Mouse (Mus musculus) gastrocnemius, postnatal 14 days (tissue): ENCODE results near the gene 1700003E16Rik. TPM values are rescaled to one million over a fixed set of nuclear protein-coding genes. Genes with fewer than 3 reads are reported as not detected.
"Not testable (repeated sequence)": the region's sequence is repeated elsewhere in the genome, so short reads cannot be mapped to it uniquely, and the experiment has no call there.

ENCODE experiments used
- DNase-seq: peaks from one replicate; pipeline ENCODE4 v3.0.0; 2021; ENCODE audit warnings: mixed read lengths
- intact Hi-C: fragments of 180-260 bp; cut with DNase I; formaldehyde crosslinking; loops from one replicate; pipeline ENCODE4 v1.15.1; 2025; ENCODE audit warnings: low total_unique reads
- total RNA-seq, 2 experiments: library from RNA; stranded (reverse); gene quantifications; 2 replicates each; pipeline ENCODE4 v1.2.3; 2021

Gene 1700003E16Rik
- total RNA-seq, 2 experiments from 2014 or later, result not detected

DNA sequence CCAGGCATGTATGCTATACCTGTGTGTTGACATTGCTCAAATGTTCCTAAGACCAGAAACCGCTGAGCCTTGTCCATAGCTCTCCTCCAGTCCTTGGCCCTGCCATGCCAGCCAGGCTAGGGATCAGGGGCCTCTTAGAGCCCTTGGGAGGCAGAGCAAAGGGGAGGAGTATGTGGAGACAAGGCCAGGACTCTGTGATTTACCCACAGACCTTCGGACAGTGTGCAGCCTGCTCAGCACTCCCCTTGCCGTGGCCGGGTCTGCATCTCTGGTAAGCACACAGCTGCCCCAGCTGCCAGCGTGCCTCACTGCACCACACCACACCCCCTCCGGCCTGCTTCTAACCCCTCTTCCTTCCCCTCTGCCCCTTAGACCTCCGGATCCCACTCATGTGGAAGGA, 8.9 kb upstream of the 1700003E16Rik start:
- intact Hi-C loops, result no loop called here
- DNase-seq, result no peak

DNA sequence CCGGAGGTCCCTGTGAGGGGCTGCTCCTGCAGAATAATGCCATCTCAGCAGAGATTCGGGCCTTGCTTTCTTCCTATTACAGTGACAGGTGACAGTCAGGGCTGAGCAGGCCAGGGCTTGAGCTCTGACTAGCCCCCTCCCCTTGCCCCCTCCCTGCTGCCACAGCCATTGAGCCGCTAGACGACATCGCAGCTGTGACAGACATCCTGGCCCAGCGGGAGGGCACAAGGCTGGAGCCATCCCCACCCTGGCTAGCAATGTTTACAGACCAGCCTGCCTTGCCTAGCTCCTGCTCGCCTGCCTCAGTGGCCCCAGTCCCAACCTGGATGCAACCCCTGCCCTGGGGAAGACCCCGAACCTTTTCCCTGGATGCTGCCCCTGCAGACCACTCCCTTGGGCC, 4.5 kb upstream of the 1700003E16Rik start:
- DNase-seq, result no peak
- intact Hi-C loops, result no loop called here

DNA sequence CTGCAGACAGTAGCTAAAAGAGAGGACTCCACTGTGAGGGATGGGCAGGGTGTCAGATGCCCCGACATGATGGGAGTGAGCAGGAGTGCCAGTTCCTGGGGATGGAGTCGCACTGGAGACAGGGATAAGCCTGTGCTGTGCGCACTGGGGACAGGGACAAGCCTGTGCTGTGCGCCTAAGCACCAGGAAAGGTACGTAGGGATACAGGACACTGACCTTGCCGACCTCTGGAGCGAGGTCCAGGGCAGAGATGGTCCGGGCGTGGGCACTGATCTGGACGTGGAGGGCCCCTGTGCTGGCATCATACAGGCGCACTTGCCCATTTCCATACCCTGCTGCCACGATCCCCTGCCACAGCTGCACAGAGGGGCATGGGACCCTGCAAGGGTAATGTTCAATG, 3.2 kb upstream of the 1700003E16Rik start:
- intact Hi-C loops, result no loop called here
- no peak for DNase-seq

DNA sequence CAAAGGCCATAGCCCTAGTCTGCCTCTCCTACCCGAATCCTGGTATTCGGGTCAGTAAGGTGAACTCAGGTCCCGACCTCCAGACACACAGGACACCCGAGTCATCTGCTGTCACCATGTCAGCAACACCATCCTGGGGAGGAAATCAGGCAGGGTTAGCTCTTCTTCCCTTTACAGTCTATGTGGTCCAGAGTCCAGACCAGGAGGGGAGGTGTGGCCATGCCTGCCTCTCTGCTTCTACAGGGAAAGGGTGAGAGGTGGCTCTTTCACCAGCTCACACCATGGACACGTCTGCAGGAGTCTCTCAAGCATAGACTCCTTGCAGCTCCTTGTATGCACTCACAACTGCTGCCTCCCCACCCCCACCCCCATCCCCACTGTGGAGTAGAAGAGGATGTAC, 2.7 kb upstream of the 1700003E16Rik start:
- intact Hi-C loops, result no loop called here
- DNase-seq, result no peak

DNA sequence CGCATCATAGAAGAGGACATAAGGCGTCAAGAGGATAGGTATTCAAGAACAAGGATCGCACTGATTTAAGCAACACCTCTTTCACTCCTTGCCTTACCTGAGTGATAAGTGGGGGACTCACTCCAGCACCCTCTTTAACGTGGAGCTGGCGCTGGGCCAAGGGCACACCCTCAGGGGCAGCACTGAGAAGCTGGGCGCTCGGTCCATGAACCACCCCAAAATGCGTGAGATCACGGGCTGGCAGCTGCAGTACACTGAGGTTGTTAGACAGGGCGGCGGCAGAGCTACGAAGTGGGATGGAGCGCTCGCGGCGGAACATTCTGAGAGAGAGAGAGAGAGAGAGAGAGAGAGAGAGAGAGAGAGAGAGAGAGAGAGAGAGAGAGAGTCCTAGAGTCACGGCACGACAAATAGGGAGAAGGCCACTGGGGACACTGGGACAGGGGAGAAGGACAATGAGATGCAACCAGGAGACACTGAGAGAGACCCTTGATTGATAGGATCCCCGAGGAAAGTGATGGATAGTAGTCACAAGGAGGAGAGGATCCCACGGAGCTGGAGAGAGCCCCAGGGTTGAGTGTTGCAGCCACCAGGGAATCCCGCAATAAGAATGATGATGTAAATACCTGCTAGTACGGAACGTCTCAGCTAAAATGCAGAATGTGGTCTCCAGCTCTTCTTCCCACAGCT, 509 bp upstream of the 1700003E16Rik start:
- intact Hi-C loops, result no loop called here
- no peak for DNase-seq

DNA sequence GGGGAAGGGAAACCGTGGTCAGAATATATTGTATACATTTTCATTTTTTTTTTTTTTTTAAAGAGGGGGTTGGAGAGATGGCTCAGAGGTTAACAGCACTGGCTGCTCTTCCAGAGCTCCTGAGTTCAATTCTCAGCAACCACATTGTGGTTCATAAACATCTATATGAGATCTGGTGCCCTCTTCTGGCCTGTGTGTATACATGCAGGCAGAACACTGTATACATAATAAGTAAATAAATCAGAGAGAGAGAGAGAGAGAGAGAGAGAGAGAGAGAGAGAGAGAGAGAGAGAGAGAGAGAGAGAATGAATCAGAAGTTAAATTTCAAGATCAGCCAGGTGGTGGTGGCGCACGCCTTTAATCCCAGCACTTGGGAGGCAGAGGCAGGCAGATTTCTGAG, 3.3 kb downstream of the 1700003E16Rik start:
- DNase-seq, intact Hi-C loops: not testable (repeated sequence)

DNA sequence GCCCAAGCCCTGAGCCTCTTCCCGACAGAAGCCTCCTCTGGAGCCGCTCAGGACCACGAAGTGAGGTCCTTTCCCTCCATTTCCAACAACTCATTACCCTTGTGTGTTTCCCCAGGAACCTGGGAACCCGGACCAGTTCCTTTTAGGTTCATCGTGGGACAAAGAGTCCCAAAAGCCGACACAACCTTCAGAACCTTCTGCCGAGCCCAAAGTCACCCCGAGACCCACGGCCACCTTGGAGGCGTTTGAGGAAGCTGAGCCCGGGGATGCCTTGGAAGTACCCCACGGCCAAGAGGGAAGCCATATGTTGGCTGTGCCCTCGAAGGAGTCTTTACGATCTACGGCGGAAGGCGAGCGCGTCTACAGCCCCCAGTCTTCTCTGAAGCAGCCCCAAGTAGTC, 5.2 kb downstream of the 1700003E16Rik start:
- intact Hi-C loops, result loop anchor here (5.0 kb wide), 1 partner anchor 44 kb away; the partner anchor contains the start of gene Mogs

DNA sequence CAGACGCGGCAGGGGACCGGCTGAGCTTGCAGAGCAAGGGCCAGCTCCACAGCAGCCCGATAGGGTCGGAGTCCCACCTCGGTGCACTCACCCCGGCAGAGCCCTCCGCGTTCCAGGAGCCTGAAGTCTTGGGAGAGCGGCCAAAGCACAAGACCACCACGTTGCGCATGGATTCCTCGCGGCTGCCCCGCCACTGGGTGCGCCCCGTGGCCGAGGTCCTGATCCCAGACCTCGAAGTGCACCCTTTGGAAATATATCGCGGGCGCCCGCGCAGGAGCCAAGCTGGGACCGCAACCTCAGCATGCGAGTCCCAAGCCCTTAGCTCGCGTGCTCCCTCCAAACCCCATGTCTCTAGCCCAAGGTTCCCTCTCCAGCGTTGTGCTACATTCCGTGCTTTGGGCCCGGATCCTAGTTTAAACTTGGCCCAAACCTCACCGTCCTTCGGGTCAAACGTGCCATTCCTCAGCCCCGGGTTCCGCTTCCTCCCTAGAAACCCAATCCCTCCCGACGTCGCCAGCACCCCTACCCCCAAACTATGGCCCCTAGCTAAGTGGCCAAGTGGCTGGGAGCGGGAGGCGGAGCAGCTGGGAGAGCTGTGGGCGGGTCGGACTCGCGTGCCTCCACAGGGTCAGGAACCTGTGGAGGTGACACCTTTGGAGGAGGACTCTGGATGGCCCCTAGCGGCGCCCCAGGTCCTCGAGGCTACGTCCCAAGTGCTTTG, 5.9 kb downstream of the 1700003E16Rik start:
- intact Hi-C loops, result loop anchor here (5.0 kb wide), 1 partner anchor 45 kb away; the partner anchor contains the start of gene Mogs
- peak; percentile 53 for DNase-seq

More for the DNA sequence above, 5.2 kb downstream of the 1700003E16Rik start:
- DNase-seq, result no peak

DNA sequence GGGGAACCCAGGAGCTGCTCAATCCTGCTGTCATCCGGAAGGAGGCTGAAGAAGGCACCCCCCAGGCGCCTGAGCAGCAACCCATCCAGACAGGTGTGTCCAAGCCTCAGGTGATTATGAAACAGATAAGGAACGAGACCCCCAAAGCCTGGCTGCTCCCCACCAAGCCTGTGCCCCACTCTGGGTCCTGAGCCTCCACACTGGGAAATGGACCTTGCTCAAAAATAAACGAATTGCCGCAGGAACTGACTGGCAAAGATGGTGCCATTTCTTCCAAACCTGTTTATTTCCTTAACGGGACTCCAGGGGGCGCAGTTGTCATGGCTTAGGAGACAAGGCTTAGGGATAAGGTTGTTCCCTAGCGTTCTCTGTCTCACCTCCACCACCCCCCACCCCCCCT, 6.5 kb downstream of the 1700003E16Rik start:
- DNase-seq, result peak; percentile 54
- intact Hi-C loops, result loop anchor here (5.0 kb wide), 1 partner anchor 45 kb away; the partner anchor contains the start of gene Mogs

DNA sequence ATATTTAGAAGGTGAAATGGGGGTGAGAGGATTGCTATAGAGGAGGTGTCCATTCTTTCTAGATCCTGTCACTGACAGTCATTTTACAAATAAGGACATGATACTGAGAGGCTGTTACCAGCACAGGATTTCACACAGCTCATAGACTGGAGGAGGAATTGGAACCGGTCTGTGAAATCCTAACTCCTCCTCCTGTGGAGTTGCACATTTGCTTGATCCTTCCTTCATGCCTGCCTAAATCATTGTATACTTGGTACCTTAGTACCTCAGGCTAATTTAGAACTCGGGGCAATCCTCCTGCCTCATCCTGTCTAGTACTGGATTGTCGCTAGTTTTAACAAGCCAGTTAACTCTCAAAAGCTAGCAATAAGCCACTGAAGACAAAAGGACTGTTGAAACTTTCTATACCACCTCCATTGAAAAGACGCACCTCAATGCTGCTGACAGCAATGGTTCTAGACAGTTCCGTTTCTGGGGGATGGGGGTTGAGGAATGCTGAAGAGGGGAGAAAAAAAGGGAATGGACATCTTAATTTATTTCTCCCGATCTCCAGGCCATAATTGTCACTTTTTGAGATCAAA, 8.9 kb downstream of the 1700003E16Rik start:
- DNase-seq, result no peak
- intact Hi-C loops, result no loop called here

DNA sequence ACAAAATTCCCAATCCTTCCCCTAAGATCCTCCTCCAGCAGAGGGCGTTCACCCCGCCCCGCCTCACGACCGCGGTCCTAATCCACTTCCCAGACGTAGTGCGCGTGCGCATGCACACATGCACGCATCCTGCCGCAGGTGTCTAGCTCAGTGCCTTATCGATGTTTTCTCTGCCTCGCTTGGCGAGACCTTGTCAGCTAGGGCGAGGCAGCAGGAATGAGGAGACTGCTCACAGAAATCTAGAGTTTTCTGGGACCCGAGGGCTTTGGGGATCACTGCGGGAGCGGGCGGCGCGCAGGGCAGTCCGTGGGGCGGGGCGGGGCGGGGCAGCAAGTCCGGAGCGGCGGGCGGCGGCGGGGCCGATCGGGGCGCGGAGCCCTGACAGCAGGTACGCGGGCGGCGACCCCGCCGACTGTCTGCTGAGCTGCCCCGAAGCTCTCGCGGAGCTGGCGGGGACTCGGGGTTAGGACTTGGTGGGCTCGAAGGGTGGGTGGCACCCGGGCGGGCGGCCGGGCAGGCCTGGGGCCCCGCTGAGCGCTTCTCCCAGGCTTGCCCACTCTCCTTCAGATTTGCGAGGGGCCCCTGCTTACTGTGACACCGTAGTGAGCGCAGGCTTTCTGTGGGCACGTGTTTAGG, 9.5 kb downstream of the 1700003E16Rik start, which contains the start of gene Dctn1:
Gene Dctn1 (plus strand): TSS at position 314 of the 636 bp plus-strand sequence.
- intact Hi-C loops, result no loop called here
- DNase-seq, result peak; percentile 95

DNA sequence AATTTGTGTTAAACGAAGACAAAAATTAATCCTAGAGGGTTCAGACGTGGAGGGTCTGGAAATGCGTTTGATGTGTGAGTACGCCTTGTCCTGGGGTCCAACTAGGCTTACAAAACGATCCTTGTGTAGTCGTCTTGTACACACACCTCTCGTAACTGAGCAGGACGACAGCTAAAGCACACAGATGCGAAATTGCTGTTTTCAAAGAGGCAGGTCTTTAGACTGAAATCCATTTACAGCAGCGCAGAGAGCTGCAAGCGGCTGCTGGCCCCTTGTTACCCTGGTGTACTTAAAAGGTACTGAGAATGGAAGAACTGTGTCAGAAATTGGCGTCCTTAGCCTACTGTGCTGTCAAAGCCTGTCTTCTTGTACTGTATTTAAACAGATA, 10.0 kb downstream of the 1700003E16Rik start:
- intact Hi-C loops, result no loop called here
- DNase-seq, result no peak

DNA sequence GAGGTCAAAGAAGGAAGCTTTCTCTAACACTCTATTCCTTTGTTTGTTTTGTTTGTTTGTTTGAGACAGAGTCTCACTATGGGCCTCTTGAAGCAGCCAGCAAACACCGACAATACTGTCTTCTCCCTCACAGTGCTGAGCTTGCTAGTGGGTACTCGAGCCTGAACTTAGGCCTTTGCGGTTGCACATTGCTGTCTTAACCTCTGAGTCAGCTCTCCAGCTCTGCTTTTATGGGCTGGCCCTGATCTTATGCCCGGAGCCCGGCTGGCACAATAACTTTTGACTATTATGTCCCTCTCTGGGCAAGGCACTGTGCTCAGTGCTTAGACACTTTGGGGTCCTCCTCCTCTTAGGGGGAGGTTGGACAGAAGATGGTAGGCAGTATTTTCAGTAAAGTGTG, 13.7 kb downstream of the 1700003E16Rik start:
- DNase-seq, result no peak
- intact Hi-C loops, result no loop called here

DNA sequence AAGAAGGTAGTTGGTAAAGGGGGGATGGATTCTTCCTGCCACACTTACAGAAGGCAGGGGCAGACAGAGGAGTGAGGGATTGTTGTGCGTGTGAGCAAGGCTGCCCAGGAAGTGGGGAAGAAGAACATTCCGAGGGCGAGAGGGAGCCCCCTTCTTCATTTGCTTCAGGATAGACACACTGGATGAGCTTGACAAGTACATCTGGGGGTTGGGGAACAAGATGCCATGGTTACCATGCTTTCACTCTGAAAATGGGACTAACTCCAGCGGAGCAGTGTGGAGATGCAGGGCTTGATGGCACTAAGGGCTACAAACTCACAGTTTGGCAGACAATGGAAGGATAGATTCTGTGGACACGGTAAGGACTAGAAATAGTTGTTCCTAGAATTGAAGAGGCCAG, 14.9 kb downstream of the 1700003E16Rik start:
- intact Hi-C loops, result no loop called here
- DNase-seq, result no peak

DNA sequence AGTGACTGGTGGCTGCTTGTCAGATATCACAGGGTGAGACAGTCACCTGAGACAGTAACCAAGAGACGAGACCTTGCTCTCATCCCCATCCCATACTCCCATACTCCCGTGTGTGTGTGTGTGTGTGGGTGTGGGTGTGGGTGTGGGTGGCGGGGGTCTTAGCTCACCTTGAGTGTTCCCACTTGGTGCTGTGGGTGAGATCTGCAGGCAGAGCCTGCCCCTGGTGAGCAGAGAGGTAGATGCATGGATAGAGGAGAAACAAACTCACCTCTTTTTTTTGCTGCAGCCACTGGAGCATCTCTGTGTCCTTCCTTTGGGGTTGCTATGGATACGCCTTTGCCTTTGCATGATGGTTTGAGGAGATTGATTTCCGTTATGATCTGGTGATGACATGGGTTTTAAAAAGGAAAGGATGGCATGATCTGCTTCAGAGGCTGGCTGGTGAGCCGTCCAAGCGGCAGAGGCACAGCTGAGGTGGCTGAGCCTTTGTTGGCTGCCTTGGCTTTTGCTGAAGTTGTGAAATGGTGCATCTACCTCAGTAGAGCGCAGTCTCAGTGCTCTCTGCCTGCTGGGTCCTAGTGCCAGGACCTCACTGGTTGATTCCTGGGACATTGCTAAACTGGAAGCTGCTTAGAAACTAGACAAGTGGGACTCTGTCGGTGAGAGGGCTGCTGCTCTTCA, 16.2 kb downstream of the 1700003E16Rik start:
- intact Hi-C loops, result no loop called here
- no peak for DNase-seq

DNA sequence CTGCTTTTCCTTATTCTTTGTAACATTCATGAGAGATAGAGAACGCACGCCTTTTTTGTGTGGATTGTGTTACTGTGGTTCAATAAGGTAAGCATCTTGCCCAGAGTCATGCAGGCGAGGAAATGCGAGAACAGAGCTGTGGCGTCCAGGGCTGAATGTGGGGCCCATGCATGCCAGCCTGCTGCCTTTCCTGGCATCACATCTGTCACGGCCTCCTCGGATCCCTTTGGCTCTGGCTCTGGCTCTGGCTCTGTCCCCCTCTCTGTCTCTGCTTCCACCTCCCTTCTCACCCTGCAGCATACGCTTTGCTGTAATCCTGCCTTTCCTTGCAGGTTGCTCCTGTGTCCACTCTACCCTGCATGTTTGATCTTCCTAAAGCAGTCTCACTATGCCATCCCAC, 19.8 kb downstream of the 1700003E16Rik start:
- peak; percentile 68 for DNase-seq
- intact Hi-C loops, result no loop called here

DNA sequence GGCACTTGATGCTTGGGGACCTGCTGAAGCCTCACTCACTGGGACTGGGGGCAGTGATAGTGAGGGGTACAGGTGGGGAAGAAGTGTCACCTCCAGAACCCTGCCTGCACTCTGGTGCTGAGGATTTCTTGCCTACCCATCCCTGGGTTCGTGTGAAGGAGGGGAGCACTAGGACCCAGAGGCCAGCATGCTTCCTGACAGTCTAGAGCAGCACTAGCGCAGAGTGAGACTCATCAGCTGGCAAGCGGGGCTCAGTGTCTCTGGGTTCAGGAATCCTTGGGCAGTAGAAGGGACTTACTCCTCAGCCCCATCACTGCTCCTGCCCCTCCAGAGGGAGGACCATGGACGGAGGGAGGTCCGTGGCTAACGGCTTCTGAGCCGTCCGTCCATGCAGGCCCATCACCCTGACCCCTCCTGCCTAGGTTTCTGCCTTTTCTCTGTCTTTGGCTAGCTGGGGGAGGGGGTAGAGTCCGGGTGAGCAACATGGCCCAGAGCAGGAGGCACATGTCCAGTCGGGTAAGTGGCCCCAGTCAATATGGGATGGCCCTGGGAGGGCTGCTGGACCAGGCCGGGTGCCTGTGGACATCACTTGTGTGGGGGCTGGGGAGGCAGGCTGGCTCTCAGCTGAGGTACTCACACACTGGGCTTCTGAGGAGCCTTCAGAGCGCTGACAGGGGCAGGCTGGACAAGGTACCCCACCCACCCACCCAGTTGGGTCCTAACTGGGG, 23.4 kb downstream of the 1700003E16Rik start:
- intact Hi-C loops, result no loop called here
- peak; percentile 59 for DNase-seq

DNA sequence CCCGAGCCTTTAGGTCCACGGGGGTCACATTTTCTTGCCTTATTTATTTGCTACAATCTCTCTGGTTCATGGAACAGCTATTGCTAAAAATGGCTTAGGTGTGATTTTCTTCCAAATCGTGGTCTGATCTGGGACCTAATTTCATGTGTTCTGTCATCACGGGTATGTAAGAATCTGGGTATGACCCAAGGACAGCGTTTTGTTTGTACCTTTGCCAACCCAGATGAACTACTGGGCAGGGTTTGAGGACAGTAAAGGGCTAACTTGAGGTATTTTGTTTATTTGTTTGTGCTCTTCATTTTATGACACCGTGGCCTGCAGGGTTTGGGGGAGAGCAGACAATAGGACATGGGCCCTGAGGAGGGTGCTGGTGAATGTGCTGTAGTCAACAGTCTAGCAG, 24.4 kb downstream of the 1700003E16Rik start:
- DNase-seq, result no peak
- intact Hi-C loops, result no loop called here

DNA sequence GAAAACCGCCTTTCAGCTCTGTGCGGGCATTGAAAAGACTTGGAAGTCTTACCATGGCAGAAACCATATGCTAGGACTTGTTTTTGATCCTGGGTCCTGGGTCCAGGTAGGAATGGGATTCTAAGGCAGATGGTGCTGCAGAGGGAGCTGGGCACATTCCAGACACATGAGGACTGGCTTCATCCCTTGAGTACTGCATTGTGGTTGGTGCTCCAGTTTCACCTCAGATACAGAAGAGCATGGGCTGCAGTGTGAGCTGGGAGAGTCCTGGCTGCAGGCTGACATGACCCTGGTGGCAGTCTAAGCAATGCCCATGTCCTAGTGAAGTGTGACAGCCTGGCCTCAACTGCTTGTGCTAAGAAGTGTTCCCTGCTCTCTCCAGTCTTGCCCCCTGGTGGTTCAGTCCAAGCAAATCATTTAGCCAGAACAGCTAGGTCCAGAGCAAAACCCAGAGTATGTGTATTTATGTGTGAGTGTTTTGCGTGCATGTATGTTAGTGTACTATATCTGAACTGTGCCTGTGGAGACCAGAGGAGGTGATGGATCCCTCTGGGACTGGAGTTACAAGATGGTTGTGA, 28.7 kb downstream of the 1700003E16Rik start:
- intact Hi-C loops, result no loop called here
- no peak for DNase-seq
